Comparison of ENCODE assay signal across 16 mouse cellular contexts in genomic region chr8:116798981-116799380, GRCm38 (mm10).
DNase-seq lines count a peak whose midpoint lies in the region; ATAC-seq and TF ChIP-seq lines count a peak whose summit lies in the region.
"Had no signal": no experiment of that assay in that cellular context is flagged by ENCODE, and none has a peak within 500 bp of the region (broad histone marks: within the 10 kb centered on the region; RNA-seq: fewer than 3 reads in every experiment).

No protein-coding gene starts in this region.

- no peaks in the 10 kb centered on the region for H3K4me1 ChIP-seq in liver, embryonic 14.5 days (replicated peaks; ENCODE audit: control insufficient read depth in 2 of 2, insufficient read depth in 2 of 2, low read length in 1 of 2)
- H3K4me1 ChIP-seq in liver, embryonic 12.5 days, result no peaks in the 10 kb centered on the region
- H3K4me1 ChIP-seq: embryonic facial prominence, embryonic 10.5 days; heart, embryonic 15.5 days had no signal

- WGBS in liver, embryonic 14.5 days (ENCODE audit: insufficient replicate concordance), result 63% methylated on average over 4 of the region's 4 CpGs
- WGBS in liver, embryonic 12.5 days (ENCODE audit: insufficient replicate concordance), result 65% methylated on average over 4 of the region's 4 CpGs

- no peak overlapping the region for H3K27ac ChIP-seq in liver, embryonic 14.5 days
- no peak overlapping the region for H3K27ac ChIP-seq in liver, embryonic 12.5 days
- H3K27ac ChIP-seq: embryonic facial prominence, embryonic 10.5 days; heart, embryonic 15.5 days; hindbrain, embryonic 14.5 days had no signal

- H3K4me2 ChIP-seq in liver, embryonic 14.5 days (ENCODE audit: low read depth), result no peak overlapping the region
- H3K4me2 ChIP-seq in liver, embryonic 12.5 days, result no peak overlapping the region
- H3K4me2 ChIP-seq: heart, embryonic 15.5 days; hindbrain, embryonic 14.5 days had no signal

- peak; percentile 18 for DNase-seq in CD4-positive, CD25-positive, alpha-beta regulatory T cell, adult 2 months (ENCODE audit: low read depth, low spot score)
- no peak for DNase-seq in liver, embryonic 14.5 days (ENCODE audit: low read depth in 3 of 3, low spot score in 3 of 3)
- DNase-seq in A20 (ENCODE audit: low read depth, low spot score) (peak; percentile 49), ZHBTc4 (ENCODE audit: low read depth, low spot score) (peak; percentile 89)
- DNase-seq in embryo, embryonic 9.5 days (ENCODE audit: extremely low spot score), result no peak
- no peak for DNase-seq in adrenal gland, postnatal 36 days
- DNase-seq: adrenal gland, adult 2 months; cerebellum, postnatal 10 days; gastrocnemius, postnatal 36 days; kidney, adult 9 months had no signal

- no peaks in the 10 kb centered on the region; the same call in 1 of the 2 replicates for H3K9me3 ChIP-seq in liver, embryonic 14.5 days (ENCODE audit: control insufficient read depth, low read length)
- 0 out of 2 replicates have a peak, but pooled peaks cover 12% of the 10 kb centered on the region for H3K9me3 ChIP-seq in liver, embryonic 12.5 days (replicated peaks)
- H3K9me3 ChIP-seq: heart, embryonic 15.5 days had no signal

- H3K27me3 ChIP-seq in liver, embryonic 14.5 days (ENCODE audit: control insufficient read depth, insufficient read depth, low read length), result no peaks in the 10 kb centered on the region
- no peaks in the 10 kb centered on the region for H3K27me3 ChIP-seq in liver, embryonic 12.5 days (replicated peaks)
- H3K27me3 ChIP-seq: heart, embryonic 15.5 days; Patski had no signal

- peak; percentile 27; the same call in 1 of the 2 replicates for TF ChIP-seq CTCF in liver, embryonic 14.5 days (IDR thresholded peaks at IDR 0.05; ENCODE audit: low read depth)

- H3K4me3 ChIP-seq in liver, embryonic 14.5 days (ENCODE audit: insufficient read depth in 1 of 2, low read depth in 2 of 2, low read length in 2 of 2), result no peak overlapping the region
- no peak overlapping the region for H3K4me3 ChIP-seq in liver, embryonic 12.5 days
- H3K4me3 ChIP-seq: embryonic facial prominence, embryonic 10.5 days; heart, embryonic 15.5 days had no signal

- no peak for ATAC-seq in CD4-positive, CD25-positive, alpha-beta regulatory T cell, adult 4 months
- ATAC-seq in liver, embryonic 14.5 days (ENCODE audit: insufficient read depth), result no peak
- no peak for ATAC-seq in liver, embryonic 12.5 days
- ATAC-seq: Patski had no signal

- no peak overlapping the region for H3K9ac ChIP-seq in liver, embryonic 14.5 days (replicated peaks)
- H3K9ac ChIP-seq in liver, embryonic 12.5 days, result no peak overlapping the region
- H3K9ac ChIP-seq: heart, embryonic 15.5 days; hindbrain, embryonic 14.5 days had no signal

- TF ChIP-seq EP300 in liver, embryonic 14.5 days (IDR thresholded peaks at IDR 0.05; ENCODE audit: low read depth), result no peak

- no peaks in the 10 kb centered on the region for H3K36me3 ChIP-seq in liver, embryonic 14.5 days (replicated peaks; ENCODE audit: control insufficient read depth, insufficient read depth, low read depth)
- no peaks in the 10 kb centered on the region for H3K36me3 ChIP-seq in liver, embryonic 12.5 days
- H3K36me3 ChIP-seq: embryonic facial prominence, embryonic 10.5 days; heart, embryonic 15.5 days had no signal

Comparison
In these comparisons a context has a peak if more than half of its experiments do, and no peak if none do; other contexts are left out.
1. DNase-seq: peak in CD4-positive, CD25-positive, alpha-beta regulatory T cell, adult 2 months (single experiment), A20 (single experiment) and ZHBTc4 (single experiment); none in liver, embryonic 14.5 days (0 of 3), embryo, embryonic 9.5 days (single experiment) and adrenal gland, postnatal 36 days (0 of 2).